Mouse (Mus musculus) midbrain, embryonic 12.5 days (tissue): ENCODE measurements around the gene Cldn9. TPM values are rescaled to one million over a fixed set of nuclear protein-coding genes. Genes with fewer than 3 reads are reported as not detected.

Experiments used
- ATAC-seq: fragments of 200-750 bp; cut with Nextera tagmentation; 2 replicates; pipeline ENCODE4 v1.8.0; 2017; ENCODE audit warnings: low read depth, moderate TSS enrichment, moderate library complexity; ENCODE audit not compliant: low FRiP score
- H3K27ac ChIP-seq: fragments of 300-500 bp; sonication (generic); replicated peaks from 2 replicates; pipeline ENCODE4 v1.5.1; 2016; ENCODE audit warnings: mild to moderate bottlenecking
- H3K27me3 ChIP-seq: fragments of 300-500 bp; sonication (generic); 2 replicates; pipeline ENCODE4 v1.6.1; 2016; ENCODE audit warnings: mild to moderate bottlenecking
- H3K36me3 ChIP-seq: fragments of 300-500 bp; sonication (generic); 2 replicates; pipeline ENCODE4 v1.6.1; 2016
- H3K4me1 ChIP-seq: fragments of 300-500 bp; sonication (generic); 2 replicates; pipeline ENCODE4 v1.6.1; 2016
- H3K4me2 ChIP-seq: fragments of 300-500 bp; sonication (generic); replicated peaks from 2 replicates; pipeline ENCODE4 v1.6.1; 2016; ENCODE audit warnings: mild to moderate bottlenecking, moderate library complexity
- H3K4me3 ChIP-seq: fragments of 300-500 bp; sonication (generic); 2 replicates; pipeline ENCODE4 v1.5.1; 2016; ENCODE audit warnings: mild to moderate bottlenecking
- H3K9ac ChIP-seq: fragments of 300-500 bp; sonication (generic); replicated peaks from 2 replicates; pipeline ENCODE4 v1.6.1; 2016; ENCODE audit warnings: mild to moderate bottlenecking, moderate library complexity
- H3K9me3 ChIP-seq: fragments of 300-500 bp; sonication (generic); 2 replicates; pipeline ENCODE4 v1.6.1; 2016; ENCODE audit warnings: mild to moderate bottlenecking
- WGBS: fragments of 180-500 bp; shearing (Covaris S2); methylation state at CpG from one replicate; pipeline ENCODE4 v1.1.7; 2016; 5-methylcytosine and 5-hydroxymethylcytosine counted together
- polyA plus RNA-seq: library from polyadenylated mRNA; unstranded; fragments of >200 nt; fragmentation: Nextera tagmentation; extraction: Ambion mirVana; gene quantifications from 2 replicates; pipeline ENCODE4 v1.2.1, GENCODE M21; 2016

The Cldn9 gene
- polyA plus RNA-seq, 1 experiment from 2014 or later = 0.84 TPM

DNA sequence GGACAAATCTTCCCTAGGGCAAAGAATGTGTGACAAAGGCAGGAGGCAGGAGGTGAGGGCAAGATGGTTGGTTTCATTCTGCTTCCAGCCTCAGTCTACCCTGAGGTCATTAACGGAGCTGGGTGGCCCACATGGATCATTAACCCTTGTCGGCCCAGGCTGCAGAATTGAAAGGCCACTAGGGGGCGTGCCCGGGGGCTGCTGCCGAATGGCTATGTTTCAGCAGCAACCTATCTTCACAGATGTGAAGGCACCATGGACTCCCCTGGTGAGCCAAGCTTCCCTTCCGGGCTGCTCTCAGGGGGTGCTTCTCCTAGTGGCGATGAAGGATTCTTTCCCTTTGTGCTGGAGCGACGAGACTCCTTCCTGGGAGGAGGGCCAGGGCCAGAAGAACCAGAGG lies 22.3 kb downstream of the Cldn9 start:
- no peak overlapping the region for H3K4me3 ChIP-seq
- H3K27ac ChIP-seq = no peak overlapping the region
- H3K4me2 ChIP-seq = no peak overlapping the region
- H3K27me3 ChIP-seq = peaks cover 55% of the 10 kb centered on the region
- H3K4me1 ChIP-seq = peaks cover 5% of the 10 kb centered on the region; the same call in 1 of the 2 replicates
- H3K9me3 ChIP-seq = no peaks in the 10 kb centered on the region
- ATAC-seq = no peak
- no peak overlapping the region for H3K9ac ChIP-seq
- 3% methylated on average over 9 of the region's 9 CpGs for WGBS
- 0 out of 2 replicates have a peak, but pooled peaks cover 3% of the 10 kb centered on the region for H3K36me3 ChIP-seq

DNA sequence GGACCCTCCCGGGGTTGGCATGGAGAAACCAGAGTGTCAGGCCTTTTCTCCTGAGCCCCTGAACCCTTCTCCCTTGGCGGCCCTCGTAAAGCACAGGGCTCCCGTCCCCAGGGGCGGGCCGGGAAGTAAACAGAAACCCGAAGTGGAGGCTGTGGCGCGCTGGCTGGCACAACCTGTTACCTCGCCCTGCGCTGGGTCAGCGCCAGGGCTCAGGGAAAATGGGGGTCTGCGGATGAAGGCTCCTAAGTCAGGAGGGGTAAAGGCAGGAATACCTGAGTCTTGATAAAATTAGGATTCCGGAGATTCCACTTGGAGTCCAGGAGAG lies 23.0 kb downstream of the Cldn9 start:
- H3K27ac ChIP-seq = no peak overlapping the region
- H3K36me3 ChIP-seq = no peaks in the 10 kb centered on the region
- no peak overlapping the region for H3K4me3 ChIP-seq
- 5% methylated on average over 13 of the region's 14 CpGs for WGBS
- ATAC-seq = no peak
- H3K4me2 ChIP-seq = no peak overlapping the region
- H3K27me3 ChIP-seq = peaks cover 55% of the 10 kb centered on the region
- peaks cover 5% of the 10 kb centered on the region; the same call in 1 of the 2 replicates for H3K4me1 ChIP-seq
- no peaks in the 10 kb centered on the region for H3K9me3 ChIP-seq
- H3K9ac ChIP-seq = no peak overlapping the region

DNA sequence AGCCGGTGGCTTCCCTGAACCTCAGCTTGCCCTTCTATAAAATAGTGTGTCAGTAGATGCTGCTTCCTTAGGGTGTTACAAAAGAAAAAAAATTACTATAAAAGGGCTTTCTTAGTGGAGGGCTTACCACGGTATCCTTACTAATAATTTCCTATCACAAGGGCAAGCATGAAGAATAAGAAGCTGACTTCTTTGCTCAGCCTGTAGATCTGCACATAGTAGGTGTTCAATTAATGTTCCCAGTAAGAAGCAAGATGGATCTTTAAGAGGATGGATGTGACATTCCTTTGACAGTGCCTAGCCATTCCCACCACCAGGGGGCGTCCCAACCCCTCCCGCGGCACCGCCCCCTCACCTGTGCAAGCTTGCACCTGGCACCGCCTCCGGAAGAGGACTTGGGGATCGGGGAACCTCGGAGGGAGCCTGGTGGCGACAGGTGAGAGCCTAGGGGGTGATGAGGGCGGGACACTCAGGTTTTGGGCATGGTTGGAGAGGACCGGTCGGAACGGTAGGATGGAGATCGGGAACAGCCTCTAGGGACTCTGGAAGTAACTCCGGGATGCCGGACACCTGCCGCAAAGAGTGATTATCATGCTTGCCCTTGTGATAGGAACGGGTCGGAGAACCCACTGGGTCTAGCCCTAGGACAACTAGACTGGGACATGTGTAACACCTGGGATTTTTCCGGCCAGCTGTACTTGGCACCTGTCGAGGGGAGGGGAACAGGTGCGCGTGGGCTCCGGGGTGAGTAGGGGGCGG lies 23.5 kb downstream of the Cldn9 start, which contains the start of gene Bicdl2:
TSS of gene Bicdl2 (plus strand) at position 390 of the 759 bp plus-strand sequence.
- no peak for ATAC-seq
- no peak within 1 kb of the TSS for H3K27ac ChIP-seq
- H3K4me1 ChIP-seq = peaks cover 5% of the 10 kb centered on the region; the same call in 1 of the 2 replicates
- no peak within 1 kb of the TSS for H3K4me3 ChIP-seq
- peaks cover 55% of the 10 kb centered on the region for H3K27me3 ChIP-seq
- WGBS = 7% methylated on average over 26 of the region's 27 CpGs
- H3K36me3 ChIP-seq = no peaks in the 10 kb centered on the region
- no peak within 1 kb of the TSS for H3K9ac ChIP-seq
- H3K9me3 ChIP-seq = no peaks in the 10 kb centered on the region
- no peak within 1 kb of the TSS for H3K4me2 ChIP-seq

DNA sequence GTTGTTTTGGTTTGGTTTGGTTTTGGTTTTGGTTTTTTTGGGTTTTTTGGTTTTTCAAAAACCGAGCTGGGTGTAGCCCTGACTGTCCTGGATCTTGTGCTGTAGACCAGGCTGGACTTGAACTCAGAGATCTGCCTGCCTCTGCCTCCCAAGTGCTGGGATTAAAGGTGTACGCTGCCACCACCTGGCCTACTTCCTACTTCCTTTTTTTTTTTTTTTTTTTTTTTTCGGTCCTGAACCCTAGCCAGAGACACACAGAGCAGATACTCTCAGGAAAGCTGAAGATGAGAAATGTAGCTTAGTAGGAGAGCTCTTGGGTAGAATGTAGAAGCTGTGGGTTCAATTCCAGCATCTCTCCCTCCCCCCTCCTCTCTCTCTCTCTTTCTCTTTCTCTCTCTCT lies 25.4 kb downstream of the Cldn9 start:
- no peak for ATAC-seq
- H3K4me1 ChIP-seq = peaks cover 5% of the 10 kb centered on the region; the same call in 1 of the 2 replicates
- no peak overlapping the region for H3K4me3 ChIP-seq
- H3K36me3 ChIP-seq = no peaks in the 10 kb centered on the region
- H3K9ac ChIP-seq = no peak overlapping the region
- H3K27ac ChIP-seq = no peak overlapping the region
- peaks cover 51% of the 10 kb centered on the region for H3K27me3 ChIP-seq
- no peak overlapping the region for H3K4me2 ChIP-seq
- WGBS = 88% methylated on average over 3 of the region's 3 CpGs
- H3K9me3 ChIP-seq = no peaks in the 10 kb centered on the region

DNA sequence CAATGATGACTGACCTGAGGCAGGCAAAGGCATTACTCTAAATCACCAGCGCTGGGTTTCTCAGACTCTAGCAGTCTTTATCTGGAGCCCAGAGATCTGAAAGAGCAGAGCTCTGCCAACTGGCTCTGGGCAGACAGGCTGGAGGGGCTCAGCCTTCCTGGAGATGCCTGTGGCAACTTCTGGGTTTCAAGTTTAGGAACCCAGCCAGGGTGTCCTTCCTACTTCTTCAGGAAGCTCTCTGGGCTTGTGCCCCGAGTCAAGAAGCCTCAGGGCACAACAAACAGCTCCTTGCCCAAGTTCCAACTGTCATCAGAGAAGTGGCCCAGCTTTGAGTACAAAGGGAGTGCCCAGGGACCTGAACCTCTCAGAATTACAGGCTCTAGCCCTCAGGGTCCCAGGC lies 29.4 kb downstream of the Cldn9 start:
- Histone ChIP-seq H3K27ac (no peak overlapping the region), H3K9me3 (no peaks in the 10 kb centered on the region), H3K4me3 (no peak overlapping the region), H3K27me3 (peaks cover 12% of the 10 kb centered on the region), H3K9ac (no peak overlapping the region), H3K4me2 (no peak overlapping the region), H3K4me1 (no peaks in the 10 kb centered on the region), H3K36me3 (no peaks in the 10 kb centered on the region)
- ATAC-seq = no peak
- 51% methylated on average over 2 of the region's 2 CpGs for WGBS

DNA sequence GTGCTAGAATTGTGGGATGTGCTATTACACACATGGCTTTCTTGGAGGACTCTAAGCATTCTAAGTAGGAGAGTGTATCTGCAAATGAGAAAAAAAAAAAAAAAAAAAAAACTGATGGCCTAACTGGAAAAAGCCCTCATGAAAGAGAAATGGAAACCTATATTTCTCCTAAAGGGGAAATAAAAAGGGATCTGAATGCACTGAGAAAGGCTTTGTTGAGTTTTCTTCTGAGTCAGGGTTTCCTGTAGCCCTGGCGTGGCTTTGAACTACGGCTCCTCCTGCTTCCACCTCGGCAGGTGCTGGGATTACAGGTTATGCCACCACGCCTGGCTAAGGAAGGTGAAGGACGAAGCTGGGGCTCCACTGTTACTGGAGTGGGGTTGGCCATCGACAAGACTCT lies 29.8 kb downstream of the Cldn9 start:
- 72% methylated on average over 6 of the region's 6 CpGs for WGBS
- peaks cover 8% of the 10 kb centered on the region for H3K27me3 ChIP-seq
- no peaks in the 10 kb centered on the region for H3K4me1 ChIP-seq
- no peak overlapping the region for H3K4me2 ChIP-seq
- H3K9ac ChIP-seq = no peak overlapping the region
- H3K36me3 ChIP-seq = no peaks in the 10 kb centered on the region
- no peaks in the 10 kb centered on the region for H3K9me3 ChIP-seq
- H3K4me3 ChIP-seq = no peak overlapping the region
- no peak for ATAC-seq
- H3K27ac ChIP-seq = no peak overlapping the region

DNA sequence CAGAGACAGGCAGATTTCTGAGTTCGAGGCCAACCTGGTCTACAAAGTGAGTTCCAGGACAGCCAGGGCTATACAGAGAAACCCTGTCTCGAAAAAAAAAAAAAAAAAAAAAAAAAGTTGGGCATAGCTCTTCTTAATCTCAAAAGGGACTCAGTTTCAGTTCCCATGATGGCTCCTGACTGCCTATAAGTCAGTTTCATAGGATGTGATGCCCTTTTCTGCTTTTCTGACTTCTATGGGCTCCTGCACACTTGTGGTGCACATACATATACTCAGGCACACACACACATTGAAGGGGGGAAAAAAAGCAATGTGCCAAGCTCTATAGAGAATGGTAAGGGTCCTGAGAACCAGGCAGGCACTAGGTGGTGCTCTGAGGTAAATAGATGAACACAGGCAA lies 30.5 kb downstream of the Cldn9 start:
- no peak overlapping the region for H3K4me2 ChIP-seq
- no peak for ATAC-seq
- H3K27me3 ChIP-seq = peaks cover 6% of the 10 kb centered on the region; the same call in 1 of the 2 replicates
- H3K4me1 ChIP-seq = no peaks in the 10 kb centered on the region
- H3K4me3 ChIP-seq = no peak overlapping the region
- no peak overlapping the region for H3K27ac ChIP-seq
- H3K9me3 ChIP-seq = no peaks in the 10 kb centered on the region
- H3K36me3 ChIP-seq = no peaks in the 10 kb centered on the region
- WGBS = 64% methylated on average over 2 of the region's 2 CpGs
- H3K9ac ChIP-seq = no peak overlapping the region

DNA sequence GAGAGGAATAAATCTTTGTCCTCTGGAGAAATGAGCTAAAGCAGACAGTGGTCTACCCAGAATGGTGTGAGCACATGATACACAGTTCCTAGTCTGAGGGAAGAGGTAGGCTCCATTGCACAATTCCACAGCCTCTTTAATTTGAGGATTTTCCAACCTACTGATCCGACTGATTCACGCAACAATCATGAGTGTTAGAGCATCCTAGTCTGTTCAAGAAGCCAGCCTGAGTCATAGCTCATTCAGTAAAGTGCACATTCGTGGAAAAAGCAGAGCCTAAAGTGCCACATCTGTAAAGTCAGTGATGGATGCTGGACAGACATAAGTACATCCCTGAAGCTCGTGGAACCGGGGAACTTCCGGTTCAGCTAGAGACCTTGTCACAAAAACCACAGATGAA lies 32.5 kb downstream of the Cldn9 start:
- 80% methylated on average over 6 of the region's 6 CpGs for WGBS

DNA sequence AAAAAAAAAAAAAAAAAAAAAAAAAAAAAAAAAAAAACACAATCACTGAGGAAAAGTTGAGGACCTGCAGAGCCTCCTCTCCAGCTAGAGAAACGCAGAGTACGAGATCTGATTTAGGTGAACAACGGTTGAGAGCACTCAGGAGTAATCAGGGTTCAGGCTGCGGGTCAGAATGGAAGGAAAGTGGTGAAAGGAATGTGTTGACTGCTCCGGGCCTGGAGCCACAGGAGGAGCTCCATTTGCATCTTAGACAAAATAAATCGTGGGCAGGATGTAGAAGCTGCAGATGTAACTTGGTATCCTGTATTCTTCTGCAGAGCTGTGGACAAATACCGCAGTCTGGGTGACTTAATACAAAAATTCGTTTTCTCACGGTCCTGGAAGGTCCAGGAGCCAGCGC lies 37.9 kb downstream of the Cldn9 start:
- no peak overlapping the region for H3K4me2 ChIP-seq
- H3K4me1 ChIP-seq = peaks cover 11% of the 10 kb centered on the region
- H3K27ac ChIP-seq = no peak overlapping the region
- no peak overlapping the region for H3K9ac ChIP-seq
- no peaks in the 10 kb centered on the region for H3K9me3 ChIP-seq
- 25% methylated on average over 10 of the region's 10 CpGs for WGBS
- no peak for ATAC-seq
- H3K27me3 ChIP-seq = peaks cover 34% of the 10 kb centered on the region
- H3K4me3 ChIP-seq = no peak overlapping the region
- H3K36me3 ChIP-seq = no peaks in the 10 kb centered on the region

More for the DNA sequence above, 32.5 kb downstream of the Cldn9 start:
- no peaks in the 10 kb centered on the region for H3K4me1 ChIP-seq
- ATAC-seq = no peak
- H3K9ac ChIP-seq = no peak overlapping the region
- no peak overlapping the region for H3K27ac ChIP-seq
- H3K27me3 ChIP-seq = peaks cover 10% of the 10 kb centered on the region
- H3K36me3 ChIP-seq = no peaks in the 10 kb centered on the region
- no peak overlapping the region for H3K4me3 ChIP-seq
- H3K9me3 ChIP-seq = no peaks in the 10 kb centered on the region
- H3K4me2 ChIP-seq = no peak overlapping the region

DNA sequence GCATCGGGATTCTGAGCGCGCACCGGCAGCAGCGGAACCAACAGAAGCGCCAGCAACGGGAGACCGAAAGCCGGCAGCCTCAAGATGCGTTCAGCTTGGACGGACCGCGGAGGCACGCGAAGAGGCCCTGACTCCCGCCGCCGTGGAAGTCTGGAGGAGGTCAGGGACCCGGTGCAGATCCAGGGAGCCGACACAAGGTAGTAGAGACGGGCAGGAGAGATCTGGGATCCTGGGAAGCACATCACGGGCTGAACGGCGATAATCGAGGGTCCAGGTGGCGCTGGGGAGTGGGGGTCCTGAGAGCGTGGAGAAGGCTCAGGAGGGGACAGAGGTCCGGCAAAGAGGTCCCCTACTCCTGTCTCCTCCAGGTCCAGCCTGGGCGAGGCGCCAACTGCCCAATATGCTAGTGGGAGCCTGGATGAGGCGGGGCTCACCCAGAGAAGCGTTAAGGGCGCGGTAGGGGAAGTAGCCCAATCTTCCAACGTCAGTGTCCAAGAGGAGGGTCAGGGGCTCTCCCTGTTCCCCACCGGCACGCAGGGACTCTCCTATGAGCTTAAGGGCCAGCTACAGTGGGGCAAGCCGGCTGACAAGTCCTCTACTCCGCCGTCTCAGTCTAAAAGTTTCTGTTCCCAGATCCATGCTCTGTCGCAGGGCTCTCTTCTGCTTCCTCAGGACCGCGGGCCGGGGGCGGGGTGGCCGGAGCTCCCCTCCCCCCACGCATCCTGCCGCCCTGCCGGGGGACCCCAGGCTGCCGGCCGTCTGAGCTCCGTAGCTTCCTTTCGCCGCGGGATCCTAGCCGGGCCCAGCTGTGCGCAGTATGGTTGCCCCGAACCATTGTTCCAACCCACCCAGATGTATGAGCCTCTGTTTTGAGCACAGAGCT lies 39.0 kb downstream of the Cldn9 start, which contains the start of gene Mmp25:
TSS of gene Mmp25 (minus strand) at position 665 of the 883 bp plus-strand sequence.
- no peaks in the 10 kb centered on the region for H3K36me3 ChIP-seq
- H3K27ac ChIP-seq = no peak within 1 kb of the TSS
- peaks cover 34% of the 10 kb centered on the region for H3K27me3 ChIP-seq
- H3K9me3 ChIP-seq = no peaks in the 10 kb centered on the region
- peak within 1 kb of the TSS; percentile 44 for H3K4me3 ChIP-seq
- peak; percentile 57; the same call in 1 of the 2 replicates for ATAC-seq
- H3K4me2 ChIP-seq = peak within 1 kb of the TSS; percentile 70
- peaks cover 11% of the 10 kb centered on the region for H3K4me1 ChIP-seq
- peak within 1 kb of the TSS; percentile 29 for H3K9ac ChIP-seq
- under 1% methylated on average over 57 of the region's 58 CpGs for WGBS
